17 mouse cellular contexts compared by ENCODE assay signal in the genomic region with DNA sequence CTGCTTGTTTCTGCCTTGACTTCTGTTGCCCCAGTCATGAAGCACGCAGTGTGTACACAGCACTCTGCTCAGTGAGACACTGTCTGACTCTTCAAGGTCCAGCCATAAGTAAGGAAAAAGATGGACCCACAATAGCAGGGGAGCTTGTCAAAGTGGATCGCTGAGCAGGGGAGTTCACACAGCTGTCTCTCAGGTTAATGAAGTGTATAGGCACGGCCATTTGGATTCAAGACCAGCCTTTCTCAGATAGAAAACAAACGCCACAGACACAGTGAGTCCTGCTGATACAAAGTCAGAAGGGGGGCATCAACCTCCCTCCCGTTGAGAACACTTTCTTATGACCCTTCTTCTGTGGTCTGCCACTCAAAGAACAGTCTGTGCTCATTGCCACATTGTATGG. TPM values are rescaled to one million over a fixed set of nuclear protein-coding genes. Genes with fewer than 3 reads are reported as not detected.
"Had no signal": no experiment of that assay in that cellular context is flagged by ENCODE, and none has a peak within 500 bp of the region (broad histone marks: within the 10 kb centered on the region; RNA-seq: fewer than 3 reads in every experiment).

No protein-coding gene starts in this region.

- H3K4me3 ChIP-seq: lung, embryonic 15.5 days; megakaryocyte, embryonic 14.5 days; midbrain, embryonic 12.5 days; neural tube, embryonic 12.5 days; stomach, embryonic 15.5 days had no signal

- H3K27me3 ChIP-seq: lung, embryonic 15.5 days; megakaryocyte, embryonic 14.5 days; midbrain, embryonic 12.5 days; neural tube, embryonic 12.5 days; stomach, embryonic 15.5 days had no signal

- H3K9me3 ChIP-seq: lung, embryonic 15.5 days; midbrain, embryonic 12.5 days; neural tube, embryonic 12.5 days; stomach, embryonic 15.5 days had no signal

- H3K9ac ChIP-seq: lung, embryonic 15.5 days; midbrain, embryonic 12.5 days; neural tube, embryonic 12.5 days; stomach, embryonic 15.5 days had no signal

- H3K27ac ChIP-seq: lung, embryonic 15.5 days; macrophage; midbrain, embryonic 12.5 days; neural tube, embryonic 12.5 days; stomach, embryonic 15.5 days; stomach, postnatal 0 days had no signal

- H3K4me2 ChIP-seq: lung, embryonic 15.5 days; midbrain, embryonic 12.5 days; neural tube, embryonic 12.5 days; stomach, embryonic 15.5 days had no signal

- ATAC-seq: lung, postnatal 0 days; midbrain, embryonic 16.5 days had no signal

- H3K36me3 ChIP-seq: lung, embryonic 15.5 days; midbrain, embryonic 12.5 days; neural tube, embryonic 12.5 days; stomach, embryonic 15.5 days had no signal

- DNase-seq: lung, adult 2 months; thymus, adult 2 months; thymus, postnatal 25 days; thymus, postnatal 4 days had no signal

- H3K4me1 ChIP-seq: lung, embryonic 15.5 days; megakaryocyte, embryonic 14.5 days; midbrain, embryonic 12.5 days; neural tube, embryonic 12.5 days; stomach, embryonic 15.5 days had no signal

RNA-seq across cellular contexts. Expression of a gene that starts 20.8 kb away (rescaled TPM):
- total RNA-seq: megakaryocyte progenitor cell, adult 5-6 weeks; monocyte, adult 5-6 weeks; neutrophil, adult 5-6 weeks had no signal
- polyA plus RNA-seq: lung, adult 2 months; macrophage; spleen, adult 2 months had no signal
